Mouse (Mus musculus): ENCODE data around the gene Fam43a.

The Fam43a gene

DNA sequence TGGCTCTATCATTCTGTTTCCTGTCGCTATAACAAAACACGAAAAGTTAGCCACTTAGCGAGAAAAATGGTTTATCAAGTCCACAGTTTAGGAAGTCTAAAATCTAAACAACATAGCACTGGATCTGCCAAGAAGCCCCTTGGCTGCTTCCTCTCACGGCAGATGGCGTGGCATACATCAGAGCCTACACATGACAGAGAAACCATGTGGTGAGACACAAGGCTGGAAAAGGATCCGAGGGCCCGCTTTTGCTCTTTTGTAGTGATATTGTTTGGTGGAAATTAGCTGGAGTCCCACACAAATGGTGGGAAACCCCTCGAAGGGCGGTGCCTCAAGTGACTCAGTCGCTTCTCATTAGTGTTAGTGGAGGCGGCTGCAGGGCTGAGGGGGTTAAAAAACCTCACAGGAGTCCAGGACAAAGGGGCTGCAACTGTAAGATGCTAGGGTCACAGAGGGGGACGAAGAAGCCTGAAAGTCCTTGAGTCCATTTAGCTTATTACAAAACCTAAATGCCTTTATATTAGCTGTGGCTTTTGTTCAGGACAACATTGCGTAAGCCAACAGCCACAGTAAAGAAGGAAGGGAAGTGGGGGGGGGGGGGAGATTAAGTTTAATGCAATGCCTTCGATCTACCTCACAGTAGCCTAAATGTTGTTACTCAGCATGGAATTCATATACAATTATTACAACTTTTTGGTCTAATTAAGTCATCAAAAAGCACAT, 3.5 kb upstream of the Fam43a start:
- DNase-seq = no peak

DNA sequence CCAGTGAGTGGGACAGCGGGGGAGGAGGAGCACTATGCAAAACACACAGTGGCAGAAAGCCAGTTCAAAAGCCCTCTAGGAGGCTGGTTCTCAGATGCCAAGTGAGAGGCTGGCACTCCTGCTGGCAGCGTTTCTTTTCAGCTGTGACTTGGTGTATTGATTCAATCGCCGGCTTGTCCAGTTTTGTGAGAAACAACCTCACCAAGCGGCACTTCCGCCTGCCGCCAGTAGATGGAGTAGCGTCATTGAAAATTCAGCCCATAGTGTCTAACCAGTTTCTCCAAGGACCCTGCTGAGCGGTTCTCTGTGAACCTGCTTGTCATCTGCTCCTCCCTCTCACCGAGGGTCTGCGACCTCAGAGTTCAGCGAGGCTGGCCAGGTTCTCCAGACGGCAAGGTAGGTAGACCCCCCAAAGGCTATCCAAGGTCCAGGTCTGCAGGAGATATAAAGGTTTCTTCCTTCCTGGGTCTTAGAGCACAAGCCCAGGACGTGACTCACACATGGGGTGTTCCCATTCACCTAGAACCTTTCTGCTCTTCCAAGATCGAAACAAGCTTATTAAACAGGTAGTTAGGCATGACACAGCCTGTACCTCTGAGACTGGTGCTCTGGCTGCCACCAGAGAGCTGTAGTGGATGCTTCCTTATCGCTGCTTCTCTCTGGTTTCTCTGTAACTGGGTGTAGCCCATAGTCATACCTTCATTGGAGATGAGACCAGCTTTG, 2.4 kb upstream of the Fam43a start:
- DNase-seq = peak; percentile 97

DNA sequence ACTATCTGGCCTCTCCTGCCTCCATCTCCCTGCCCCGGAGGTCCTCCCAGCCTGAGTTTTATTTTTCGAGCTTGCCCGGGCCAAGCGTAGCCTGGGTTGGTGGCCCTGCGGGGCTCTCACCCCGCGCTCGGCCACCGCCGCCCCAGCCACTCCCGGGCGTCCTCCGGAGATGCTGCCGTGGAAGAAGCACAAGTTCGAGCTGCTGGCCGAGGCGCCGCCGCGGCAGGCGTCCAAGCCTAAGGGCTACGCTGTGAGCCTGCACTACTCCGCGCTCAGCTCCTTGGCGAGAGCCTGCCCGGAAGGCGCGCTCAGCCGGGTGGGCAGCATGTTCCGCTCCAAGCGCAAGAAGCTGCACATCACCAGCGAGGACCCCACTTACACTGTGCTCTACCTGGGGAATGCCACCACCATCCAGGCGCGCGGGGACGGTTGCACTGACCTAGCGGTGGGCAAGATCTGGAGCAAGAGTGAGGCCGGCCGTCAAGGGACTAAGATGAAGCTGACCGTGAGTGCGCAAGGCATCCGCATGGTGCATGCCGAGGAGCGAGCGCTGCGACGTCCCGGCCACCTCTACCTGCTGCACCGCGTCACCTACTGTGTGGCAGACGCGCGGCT, 1.0 kb downstream of the Fam43a start:
- peak; percentile 68 for DNase-seq

DNA sequence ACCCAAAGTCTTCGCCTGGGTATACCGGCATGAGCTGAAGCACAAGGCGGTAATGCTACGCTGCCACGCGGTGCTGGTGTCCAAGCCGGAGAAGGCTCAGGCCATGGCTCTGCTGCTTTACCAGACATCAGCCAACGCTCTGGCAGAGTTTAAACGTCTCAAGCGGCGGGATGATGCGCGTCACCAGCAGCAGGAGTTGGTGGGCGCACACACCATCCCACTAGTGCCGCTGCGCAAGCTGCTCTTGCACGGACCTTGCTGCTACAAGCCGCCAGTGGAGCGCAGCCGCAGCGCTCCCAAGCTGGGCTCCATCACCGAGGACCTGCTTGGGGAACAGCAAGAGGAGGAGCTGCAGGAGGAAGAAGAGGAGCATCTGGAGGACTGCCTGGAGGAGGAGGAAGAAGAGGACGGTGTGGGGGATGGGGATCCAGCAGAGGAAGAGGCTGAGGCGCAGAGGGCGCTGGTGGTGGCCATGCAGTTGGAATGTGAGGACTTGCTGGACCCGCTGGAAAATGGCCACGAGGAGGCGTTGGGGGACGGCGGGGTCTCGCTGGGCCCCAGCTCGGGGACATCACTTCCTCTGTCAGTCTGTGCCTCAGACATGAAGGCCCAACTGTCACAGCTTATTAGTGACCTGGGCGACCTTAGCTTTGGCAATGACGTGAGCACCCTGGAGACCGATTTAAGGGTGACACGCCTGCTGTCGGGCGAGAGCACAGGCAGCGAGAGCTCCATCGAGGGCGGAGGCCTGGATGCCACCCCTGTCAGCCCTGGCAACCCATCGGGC, 1.7 kb downstream of the Fam43a start:
- DNase-seq = peak; percentile 74

DNA sequence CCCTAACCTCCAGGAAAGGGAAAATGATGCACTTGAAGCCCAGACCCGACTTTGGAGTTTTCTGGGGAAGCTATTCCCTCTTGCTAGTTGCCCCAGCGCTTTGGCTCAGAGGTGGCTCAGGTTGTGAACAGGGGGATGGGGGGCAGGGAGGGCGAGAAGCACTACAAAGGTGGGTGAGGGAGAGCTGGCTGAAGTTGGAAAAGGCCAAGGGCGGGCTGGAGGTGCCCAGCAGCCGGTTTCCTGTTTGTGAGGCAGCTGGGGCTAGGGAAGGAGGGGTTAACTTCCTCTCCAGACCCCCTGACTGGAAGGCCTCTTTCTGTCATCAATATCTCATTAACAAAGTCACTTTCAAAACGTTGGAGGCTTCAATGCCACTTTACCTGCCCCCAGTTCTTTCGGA, 2.4 kb downstream of the Fam43a start:
- peak; percentile 38 for DNase-seq

DNA sequence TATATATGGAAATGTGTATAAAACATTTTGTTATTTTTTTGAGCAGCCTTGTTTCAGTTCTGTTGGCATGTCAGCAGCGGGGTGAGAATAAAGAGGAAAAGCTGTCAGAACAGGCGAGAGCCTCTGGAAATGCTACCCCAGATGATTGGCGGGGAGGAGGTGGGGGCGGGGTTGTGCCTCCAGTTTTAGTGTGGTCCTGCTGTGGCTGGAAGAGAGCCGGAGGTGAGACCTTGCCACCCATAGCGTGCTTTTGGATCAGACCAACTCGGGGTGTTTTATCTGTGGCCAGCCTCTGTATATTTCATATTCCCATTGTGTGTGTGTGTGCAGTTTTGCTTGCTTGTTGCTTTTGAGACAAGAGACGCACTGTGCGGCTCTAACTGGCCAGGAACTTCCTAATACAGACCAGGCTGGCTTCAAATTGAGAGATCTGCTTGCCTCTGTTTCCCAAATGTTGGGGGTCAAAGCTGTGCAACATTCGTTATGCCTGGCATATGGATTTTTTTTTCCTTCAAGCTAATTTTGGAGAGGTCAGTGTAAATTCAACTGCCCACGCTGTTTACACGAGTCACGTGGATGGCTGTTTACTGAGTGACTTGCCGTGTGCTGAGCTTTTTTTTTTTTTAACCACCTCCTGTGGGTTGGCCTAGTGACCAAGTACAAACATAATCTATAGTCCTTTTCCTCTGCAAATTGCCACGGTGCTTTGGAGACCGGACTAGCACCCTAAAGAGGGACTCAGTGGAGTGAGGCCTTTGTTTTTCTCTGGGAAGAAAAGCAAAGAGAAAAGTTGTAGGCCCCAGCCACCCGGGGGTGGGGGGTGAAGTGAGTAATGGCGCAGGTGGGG, 3.4 kb downstream of the Fam43a start:
- DNase-seq = peak; percentile 47

DNA sequence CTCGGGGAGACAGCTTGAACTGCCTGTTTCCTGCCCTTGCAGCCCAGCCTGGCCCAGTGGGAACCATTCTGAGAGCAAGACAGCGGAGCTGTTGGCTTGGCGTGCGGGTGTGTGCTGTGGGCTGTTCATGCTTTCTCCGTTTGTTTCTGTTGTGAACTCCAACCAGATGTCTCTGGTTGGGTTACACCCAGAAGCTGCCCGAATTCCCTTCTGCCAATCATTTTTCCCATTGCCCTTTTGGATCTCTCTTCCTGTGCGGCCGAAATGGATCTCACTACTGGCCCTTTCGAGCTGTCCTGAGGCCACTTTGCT, 4.0 kb downstream of the Fam43a start:
- peak; percentile 70 for DNase-seq

DNA sequence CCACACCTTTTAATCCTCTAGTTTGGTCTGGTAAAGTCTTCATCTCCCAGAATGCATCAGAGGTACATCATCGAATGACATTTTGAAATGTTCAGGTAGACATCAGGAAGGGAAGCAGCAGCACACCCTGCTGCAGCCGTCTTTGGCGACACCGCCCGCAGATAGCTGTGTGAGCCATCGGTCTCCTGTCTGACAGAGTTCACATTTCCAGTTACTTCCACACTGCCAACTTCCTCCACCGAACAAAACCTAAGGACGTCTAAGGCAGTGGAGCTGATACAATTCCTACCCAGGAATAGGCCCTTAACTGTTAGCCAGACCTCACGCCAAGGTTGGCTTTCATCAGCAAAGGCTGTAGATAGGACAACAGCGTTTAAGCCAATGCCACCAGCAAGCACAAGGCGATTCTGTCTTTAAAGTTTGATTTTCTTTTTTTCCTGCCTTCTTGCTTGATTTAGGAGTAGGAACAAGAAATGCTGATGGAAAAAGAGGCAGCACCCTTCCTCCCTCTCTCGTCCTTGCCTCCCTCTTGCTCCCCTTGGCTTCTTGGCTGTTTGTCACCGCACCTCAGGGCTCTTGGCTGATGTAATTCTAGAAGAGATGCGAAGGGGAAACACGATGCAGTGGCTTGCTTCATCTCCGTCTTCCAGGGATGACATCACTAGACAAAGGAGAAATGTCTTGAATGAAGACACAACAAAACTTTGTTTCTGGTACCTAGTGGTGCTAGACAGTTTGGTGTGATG, 4.7 kb downstream of the Fam43a start:
- no peak for DNase-seq

DNA sequence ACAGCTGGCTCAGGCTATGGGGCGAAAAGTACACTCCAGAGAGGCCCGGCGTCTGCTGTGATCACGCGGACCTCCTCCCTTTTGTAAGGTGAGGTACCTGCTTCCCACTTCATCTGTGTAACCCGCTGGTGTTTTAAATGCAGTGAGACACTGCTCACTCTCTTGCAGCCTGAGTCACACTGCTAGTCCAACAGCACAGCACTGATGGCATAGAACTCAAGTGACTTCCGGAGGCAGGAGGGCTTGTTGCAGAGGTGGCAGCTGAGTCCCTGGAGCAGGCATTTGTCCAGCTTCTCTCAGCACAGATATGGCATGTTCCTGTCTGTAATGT, 5.2 kb downstream of the Fam43a start:
- DNase-seq = no peak

DNA sequence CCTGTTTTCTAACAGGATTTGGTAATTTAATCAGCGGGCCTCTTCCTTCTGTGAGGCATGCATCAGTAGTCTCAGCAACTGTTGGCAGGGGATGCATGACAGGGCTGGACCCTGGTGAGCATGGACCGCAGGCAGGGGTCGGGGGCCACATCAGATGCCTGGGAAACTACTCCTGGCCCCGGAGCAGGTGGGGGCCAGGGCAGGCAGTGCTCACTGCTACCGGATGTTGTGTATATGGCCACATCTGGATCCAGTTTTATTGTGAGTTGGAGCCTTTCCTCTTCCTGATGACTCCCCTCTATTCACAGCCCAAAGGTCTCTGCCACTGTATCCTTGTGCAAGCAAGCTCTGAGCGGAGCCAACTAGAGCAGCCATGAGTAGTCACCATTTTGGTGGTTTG, 6.0 kb downstream of the Fam43a start:
- no peak for DNase-seq

DNA sequence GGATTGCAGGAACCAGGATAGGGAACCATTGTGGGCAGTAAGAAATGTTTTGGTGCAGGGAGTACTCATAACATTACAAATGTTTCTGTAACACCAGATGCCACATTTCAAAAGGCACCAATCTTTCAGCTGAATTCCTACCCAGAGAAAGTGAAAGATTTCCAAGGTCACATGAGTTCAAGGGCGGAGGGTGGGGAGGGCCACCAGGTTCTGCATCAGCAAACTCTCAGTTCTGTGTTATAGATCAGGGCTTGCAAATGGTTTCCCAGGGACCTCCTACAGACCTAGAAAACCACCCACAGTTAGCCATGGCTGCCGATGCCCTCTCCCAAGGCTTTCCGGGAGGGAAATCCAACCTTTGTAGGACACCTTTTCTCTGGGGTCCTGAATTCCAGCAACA, 8.3 kb downstream of the Fam43a start:
- DNase-seq = peak; percentile 40

DNA sequence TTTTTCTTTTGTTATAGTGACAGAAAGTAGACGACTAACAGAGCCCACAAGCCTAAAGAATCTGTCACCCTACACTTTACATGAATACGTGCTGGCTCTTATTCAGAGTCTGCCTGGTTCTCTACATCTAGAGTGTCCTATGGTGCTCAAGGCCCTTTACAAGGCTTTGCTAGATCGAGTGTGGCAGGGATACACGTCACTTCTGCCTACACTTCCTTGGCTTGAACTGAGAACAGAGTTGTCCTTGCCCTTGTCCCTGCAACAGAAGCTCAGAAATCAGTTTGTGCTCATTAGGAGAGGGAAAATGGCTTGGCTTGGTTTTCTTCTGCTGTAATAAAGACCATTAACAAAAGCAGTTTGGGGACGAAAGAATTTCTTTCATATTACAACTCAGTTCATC, 11.8 kb downstream of the Fam43a start:
- DNase-seq = no peak

DNA sequence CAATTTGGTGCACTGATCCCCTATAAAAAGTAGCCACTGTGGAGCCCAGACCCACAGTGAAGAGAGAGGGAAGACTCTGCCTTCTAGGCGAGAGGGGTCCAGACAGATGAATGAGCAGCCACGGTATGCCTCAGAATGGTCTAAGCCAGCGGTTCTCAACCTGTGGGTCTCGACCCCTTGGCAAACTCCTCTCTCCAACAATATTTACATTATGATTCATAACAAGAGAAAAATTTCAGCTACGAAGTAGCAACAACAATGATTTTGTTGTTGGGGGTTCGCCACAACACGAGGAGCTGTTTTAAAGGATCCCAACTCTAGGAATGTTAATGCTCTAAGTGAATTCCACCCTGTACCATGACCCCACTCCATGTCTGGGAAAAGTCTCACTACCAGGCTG, 13.6 kb downstream of the Fam43a start:
- DNase-seq = no peak

DNA sequence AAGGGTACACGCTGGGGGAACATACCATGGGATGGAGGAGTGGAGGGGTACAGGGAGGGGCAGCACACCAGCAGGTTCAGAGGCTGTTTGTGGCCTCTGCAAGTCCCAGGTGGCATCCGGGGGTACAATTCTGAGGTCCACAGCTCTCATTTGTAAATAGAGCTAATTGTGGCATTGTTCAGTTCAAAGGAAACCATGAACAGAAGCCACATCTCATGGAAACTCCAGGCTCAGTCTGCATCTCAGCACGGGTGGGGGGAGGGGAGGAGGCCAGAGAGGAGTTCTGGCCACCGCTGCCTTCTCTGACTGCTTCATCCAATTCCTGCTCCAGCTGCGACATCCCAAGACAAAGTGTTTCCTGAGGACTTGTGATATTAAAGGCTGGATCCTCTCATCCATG, 14.6 kb downstream of the Fam43a start:
- no peak for DNase-seq

DNA sequence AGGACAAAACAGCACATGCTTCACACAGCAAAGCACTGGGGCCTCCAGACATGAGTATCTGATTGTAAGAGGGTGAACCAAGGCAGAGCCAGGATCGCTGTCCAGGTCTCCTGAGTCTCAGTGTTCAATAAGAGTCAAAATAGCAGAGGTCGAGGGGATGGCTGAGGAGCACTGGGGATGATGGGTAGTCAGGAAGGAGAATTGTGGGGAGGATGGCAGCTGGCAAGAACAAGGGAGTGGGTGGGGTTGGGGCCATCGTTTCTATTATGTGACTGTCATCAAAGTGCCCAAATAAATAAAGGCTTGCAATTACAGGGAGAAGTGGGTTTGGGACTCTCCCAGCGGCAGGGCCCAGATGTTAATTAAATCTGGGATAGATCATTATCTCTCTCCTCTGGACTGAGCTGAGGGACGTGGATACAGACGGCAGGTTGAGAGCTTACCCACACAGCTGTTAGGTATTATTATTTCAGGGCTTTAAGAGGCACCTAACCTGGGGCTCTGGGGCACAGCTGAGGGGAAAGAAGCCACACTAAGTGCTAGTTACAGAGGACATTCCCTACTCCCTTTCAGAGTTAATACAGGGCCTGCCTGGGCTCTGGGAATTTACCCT, 15.3 kb downstream of the Fam43a start:
- DNase-seq = no peak

DNA sequence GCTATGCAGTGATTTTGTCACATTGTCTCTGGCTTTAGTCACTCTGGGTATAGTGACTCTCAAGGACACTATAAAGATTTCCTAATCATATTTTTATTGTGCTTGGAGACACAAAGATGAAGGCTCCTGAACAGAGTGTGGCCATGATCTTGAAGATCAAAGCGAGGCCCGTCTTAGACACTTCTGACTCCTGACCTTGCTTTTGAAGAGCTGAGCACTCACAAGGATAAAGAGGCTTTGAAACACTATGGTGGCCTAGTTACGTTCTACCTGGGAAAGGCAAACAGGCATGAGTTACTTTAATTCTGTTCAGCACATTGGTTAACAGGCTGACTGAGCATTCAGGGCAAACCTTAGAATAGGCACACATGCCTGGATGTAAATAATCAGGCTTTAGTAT, 16.8 kb downstream of the Fam43a start:
- no peak for DNase-seq

DNA sequence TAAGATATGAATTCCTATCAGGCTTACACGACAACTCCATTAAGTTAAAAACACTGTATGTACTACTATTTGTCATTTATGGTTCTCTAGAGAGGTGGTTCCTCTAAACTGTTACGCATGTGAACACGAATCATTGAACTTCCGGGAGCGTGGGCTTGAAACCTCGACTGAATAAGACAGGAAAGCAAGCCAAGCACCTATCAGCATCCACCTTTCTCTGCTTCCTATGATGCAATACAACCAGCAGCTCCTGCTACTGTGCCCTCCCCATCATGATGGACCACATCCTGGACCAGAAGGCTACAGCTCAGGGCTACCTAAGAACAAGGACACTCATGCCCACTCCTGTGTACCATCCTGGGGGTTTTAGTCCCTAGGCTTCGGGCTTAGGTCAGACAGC, 24.1 kb downstream of the Fam43a start:
- no peak for DNase-seq

DNA sequence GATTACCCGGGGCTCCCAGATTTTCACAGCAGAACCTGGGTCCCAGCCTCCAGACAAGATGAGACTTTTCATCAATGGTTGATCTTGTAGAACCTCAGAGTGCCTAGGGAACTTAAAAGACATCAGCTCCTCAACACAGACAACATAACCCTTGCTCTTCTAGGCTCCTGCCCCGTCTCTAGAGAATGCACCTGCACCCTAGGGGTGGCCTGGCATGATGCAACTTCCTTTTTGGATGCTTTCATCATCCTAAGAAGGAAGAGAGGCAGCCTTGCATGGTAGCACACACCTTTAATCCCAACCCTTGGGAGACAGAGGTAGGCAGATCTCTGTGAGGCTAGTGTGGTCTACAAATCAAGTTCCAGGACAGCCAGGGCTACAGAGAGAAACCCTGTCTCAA, 25.1 kb downstream of the Fam43a start:
- DNase-seq = no peak

DNA sequence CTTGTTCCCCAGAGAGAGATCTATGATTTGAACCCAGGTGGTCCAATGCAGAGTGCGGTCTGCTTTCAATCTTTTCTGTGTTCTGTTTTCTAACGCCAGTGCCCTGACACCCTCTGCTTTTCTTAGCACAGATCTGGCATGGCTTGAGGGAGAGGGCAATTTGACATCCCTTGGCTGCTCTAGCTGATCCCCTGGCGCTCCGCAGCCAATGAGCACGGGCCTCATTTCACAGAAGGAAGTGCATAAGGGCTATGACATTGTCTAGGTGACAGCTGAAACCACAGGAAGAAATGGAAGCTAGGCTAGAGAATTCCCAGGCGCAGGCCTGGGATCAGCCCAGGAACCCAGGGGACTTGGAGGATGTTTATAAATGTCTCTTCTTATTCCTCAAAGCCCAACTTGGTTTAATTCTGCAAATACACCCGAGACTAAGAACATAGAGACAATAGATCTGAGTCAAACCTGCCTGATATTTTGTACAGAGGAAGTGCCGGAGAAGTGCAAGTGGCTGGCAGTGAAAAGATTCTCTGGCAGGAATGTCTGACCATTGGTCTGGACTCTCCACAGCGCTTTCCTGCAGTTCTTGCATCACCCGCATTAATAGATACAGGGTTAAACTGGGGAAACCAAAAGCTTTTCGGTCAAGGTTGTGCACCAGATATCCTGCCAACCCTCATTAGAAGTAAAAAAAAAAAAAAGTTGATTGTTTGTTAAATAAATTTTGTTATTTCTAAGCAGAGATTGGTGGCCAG, 28.2 kb downstream of the Fam43a start:
- no peak for DNase-seq

DNA sequence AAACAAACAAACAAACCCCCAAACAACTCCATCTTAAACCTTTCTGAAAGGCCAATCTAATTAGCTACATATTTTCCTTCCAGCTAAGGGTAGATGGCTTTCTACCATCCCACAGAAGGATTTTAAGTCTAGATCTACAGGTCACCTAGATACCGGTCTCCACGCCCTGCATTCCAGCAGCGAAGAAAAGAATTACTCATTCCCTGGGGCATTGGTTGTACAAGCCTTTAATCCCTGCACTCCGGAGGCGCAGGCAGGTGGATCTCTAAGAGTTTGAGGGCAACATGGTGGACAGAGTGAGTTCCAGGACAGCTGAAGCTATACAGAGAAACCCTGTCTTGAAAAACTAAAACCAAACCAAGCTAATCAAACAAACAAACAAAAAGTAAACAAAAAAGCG, 28.9 kb downstream of the Fam43a start:
- no peak for DNase-seq

DNA sequence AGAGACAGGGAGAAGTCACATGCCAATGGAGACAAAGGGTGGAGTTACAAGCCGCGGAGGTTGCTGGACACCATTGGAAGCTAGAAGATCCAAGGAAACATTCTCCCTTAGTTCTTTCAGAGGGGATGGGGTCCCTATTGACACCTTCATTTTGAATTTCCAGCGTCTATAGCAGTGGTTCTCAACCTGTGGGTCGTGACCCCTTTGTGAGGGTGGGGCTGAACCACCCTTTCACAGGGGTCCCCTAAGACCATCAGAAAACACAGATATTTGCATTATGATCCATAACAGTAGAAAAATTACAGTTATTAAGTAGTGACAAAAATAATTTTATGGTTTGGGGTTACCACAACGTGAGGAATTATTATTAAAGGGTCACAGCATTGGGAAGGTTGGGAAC, 30.0 kb downstream of the Fam43a start:
- DNase-seq = no peak

All from lung, postnatal 36 days (tissue).